Mouse (Mus musculus) neural tube, embryonic 11.5 days (tissue): ENCODE measurements around the gene Crtc1. TPM values are rescaled to one million over a fixed set of nuclear protein-coding genes. Genes with fewer than 3 reads are reported as not detected.

ENCODE experiments used
- ATAC-seq: fragments of 200-750 bp; cut with Nextera tagmentation; 2 replicates; pipeline ENCODE4 v1.8.0; 2017; ENCODE audit warnings: moderate number of reproducible peaks, mild to moderate bottlenecking, moderate TSS enrichment, moderate library complexity; ENCODE audit not compliant: insufficient read depth, low FRiP score, low TSS enrichment
- DNase-seq: peaks from one replicate; pipeline ENCODE4 v3.0.0-alpha.2; 2015; ENCODE audit warnings: low spot score
- H3K27ac ChIP-seq: fragments of 300-500 bp; sonication (generic); 2 replicates; pipeline ENCODE4 v1.5.1; 2014; ENCODE audit warnings: low read depth, mild to moderate bottlenecking, low read length
- H3K27me3 ChIP-seq: fragments of 300-500 bp; sonication (generic); 2 replicates; pipeline ENCODE4 v1.6.1; 2014; ENCODE audit warnings: mild to moderate bottlenecking, low read length, mixed read lengths; ENCODE audit not compliant: control insufficient read depth, insufficient read depth
- H3K36me3 ChIP-seq: fragments of 300-500 bp; sonication (generic); 2 replicates; pipeline ENCODE4 v1.6.1; 2014; ENCODE audit warnings: mild to moderate bottlenecking, low read length, moderate library complexity, mixed read lengths; ENCODE audit not compliant: control insufficient read depth, insufficient read depth
- H3K4me1 ChIP-seq: fragments of 300-500 bp; sonication (generic); 2 replicates; pipeline ENCODE4 v1.6.1; 2014; ENCODE audit warnings: low read length, mixed read lengths; ENCODE audit not compliant: control insufficient read depth, insufficient read depth
- H3K4me2 ChIP-seq: fragments of 300-500 bp; sonication (generic); 2 replicates; pipeline ENCODE4 v1.6.1; 2014; ENCODE audit warnings: low read depth, mild to moderate bottlenecking, moderate library complexity
- H3K4me3 ChIP-seq: fragments of 300-500 bp; sonication (generic); 2 replicates; pipeline ENCODE4 v1.5.1; 2014; ENCODE audit warnings: low read depth, low read length
- H3K9ac ChIP-seq: fragments of 300-500 bp; sonication (generic); 2 replicates; pipeline ENCODE4 v1.6.1; 2014; ENCODE audit warnings: mild to moderate bottlenecking, low read length
- H3K9me3 ChIP-seq: fragments of 300-500 bp; sonication (generic); 2 replicates; pipeline ENCODE4 v1.6.1; 2016; ENCODE audit warnings: low read length; ENCODE audit not compliant: control insufficient read depth
- WGBS: fragments of 180-500 bp; shearing (Covaris S2); extraction: QIAGEN DNeasy Blood & Tissue Kit; methylation state at CpG from one replicate; pipeline ENCODE4 v1.1.7; 2014; 5-methylcytosine and 5-hydroxymethylcytosine counted together
- polyA plus RNA-seq: library from polyadenylated mRNA; unstranded; fragments of >200 nt; fragmentation: Nextera tagmentation; extraction: Ambion mirVana; gene quantifications from 2 replicates; pipeline ENCODE4 v1.2.1, GENCODE M21; 2014

Gene Crtc1
- polyA plus RNA-seq, 1 experiment from 2014 or later, result 16.1 TPM

- H3K4me3 ChIP-seq, result no peak overlapping the region
- H3K9me3 ChIP-seq, result no peaks in the 10 kb centered on the region
- ATAC-seq, result no peak
- no peaks in the 10 kb centered on the region for H3K27me3 ChIP-seq
- no peak overlapping the region for H3K27ac ChIP-seq
- DNase-seq, result no peak
- peaks cover 9% of the 10 kb centered on the region for H3K36me3 ChIP-seq
- no peak overlapping the region for H3K9ac ChIP-seq
- 93% methylated on average over 4 of the region's 4 CpGs for WGBS
- H3K4me1 ChIP-seq, result peaks cover 20% of the 10 kb centered on the region
- H3K4me2 ChIP-seq, result no peak overlapping the region
Measured at GRCm38 (mm10) chr8:70347443-70347842, 91.9 kb downstream of the Crtc1 start.

- H3K9ac ChIP-seq, result no peak overlapping the region
Measured at GRCm38 (mm10) chr8:70344279-70344678, 95.1 kb downstream of the Crtc1 start.

GRCm38 (mm10) chr8:70343696-70344095 lies 95.7 kb downstream of the Crtc1 start:
- Histone ChIP-seq H3K4me2 (no peak overlapping the region), H3K4me3 (no peak overlapping the region), H3K27ac (no peak overlapping the region), H3K36me3 (peaks cover 19% of the 10 kb centered on the region), H3K27me3 (no peaks in the 10 kb centered on the region), H3K9ac (no peak overlapping the region), H3K4me1 (no peaks in the 10 kb centered on the region), H3K9me3 (no peaks in the 10 kb centered on the region)
- ATAC-seq (no peak), DNase-seq (no peak)
- WGBS, result 57% methylated on average over 6 of the region's 6 CpGs

More at GRCm38 (mm10) chr8:70344279-70344678, 95.1 kb downstream of the Crtc1 start:
- ATAC-seq (no peak), DNase-seq (no peak)
- Histone ChIP-seq H3K36me3 (peaks cover 16% of the 10 kb centered on the region), H3K27ac (no peak overlapping the region), H3K4me1 (no peaks in the 10 kb centered on the region), H3K27me3 (no peaks in the 10 kb centered on the region), H3K4me3 (no peak overlapping the region), H3K9me3 (no peaks in the 10 kb centered on the region), H3K4me2 (no peak overlapping the region)
- 94% methylated on average over 2 of the region's 2 CpGs for WGBS

GRCm38 (mm10) chr8:70343076-70343475 lies 96.3 kb downstream of the Crtc1 start:
- no peak overlapping the region for H3K9ac ChIP-seq
- H3K27me3 ChIP-seq, result no peaks in the 10 kb centered on the region
- no peaks in the 10 kb centered on the region for H3K4me1 ChIP-seq
- peaks cover 21% of the 10 kb centered on the region for H3K36me3 ChIP-seq
- DNase-seq (no peak), ATAC-seq (no peak)
- H3K9me3 ChIP-seq, result no peaks in the 10 kb centered on the region
- no peak overlapping the region for H3K4me2 ChIP-seq
- 63% methylated on average over 7 of the region's 7 CpGs for WGBS
- H3K4me3 ChIP-seq, result no peak overlapping the region
- no peak overlapping the region for H3K27ac ChIP-seq

- H3K27ac ChIP-seq, result no peak overlapping the region
- 89% methylated on average over 14 of the region's 14 CpGs for WGBS
- no peaks in the 10 kb centered on the region for H3K27me3 ChIP-seq
- H3K36me3 ChIP-seq, result peaks cover 30% of the 10 kb centered on the region
- no peak overlapping the region for H3K4me2 ChIP-seq
- H3K9ac ChIP-seq, result no peak overlapping the region
- no peak for ATAC-seq
- no peak for DNase-seq
- H3K4me1 ChIP-seq, result no peaks in the 10 kb centered on the region
- H3K4me3 ChIP-seq, result no peak overlapping the region
- H3K9me3 ChIP-seq, result no peaks in the 10 kb centered on the region
Measured at GRCm38 (mm10) chr8:70342007-70342406, 97.4 kb downstream of the Crtc1 start.

GRCm38 (mm10) chr8:70340659-70341058 lies 98.7 kb downstream of the Crtc1 start:
- H3K36me3 ChIP-seq, result peaks cover 33% of the 10 kb centered on the region
- 91% methylated on average over 7 of the region's 7 CpGs for WGBS

GRCm38 (mm10) chr8:70338931-70339330 lies 100.4 kb downstream of the Crtc1 start:
- 97% methylated on average over 7 of the region's 7 CpGs for WGBS
- ATAC-seq, result no peak

More at GRCm38 (mm10) chr8:70340659-70341058, 98.7 kb downstream of the Crtc1 start:
- Histone ChIP-seq H3K4me2 (no peak overlapping the region), H3K27me3 (no peaks in the 10 kb centered on the region), H3K27ac (no peak overlapping the region), H3K9ac (no peak overlapping the region), H3K9me3 (no peaks in the 10 kb centered on the region), H3K4me3 (no peak overlapping the region), H3K4me1 (no peaks in the 10 kb centered on the region)
- DNase-seq, result no peak
- ATAC-seq, result no peak

GRCm38 (mm10) chr8:70332878-70333202 lies 106.5 kb downstream of the Crtc1 start:
- ATAC-seq, result no peak
- no peak overlapping the region for H3K9ac ChIP-seq
- WGBS, result 91% methylated on average over 6 of the region's 6 CpGs
- no peak overlapping the region for H3K4me2 ChIP-seq
- H3K4me3 ChIP-seq, result no peak overlapping the region
- DNase-seq, result no peak
- peaks cover 36% of the 10 kb centered on the region for H3K36me3 ChIP-seq
- H3K4me1 ChIP-seq, result peaks cover 23% of the 10 kb centered on the region
- H3K9me3 ChIP-seq, result no peaks in the 10 kb centered on the region
- no peaks in the 10 kb centered on the region for H3K27me3 ChIP-seq
- H3K27ac ChIP-seq, result no peak overlapping the region

More at GRCm38 (mm10) chr8:70338931-70339330, 100.4 kb downstream of the Crtc1 start:
- H3K4me3 ChIP-seq, result no peak overlapping the region
- H3K9ac ChIP-seq, result no peak overlapping the region
- H3K27me3 ChIP-seq, result no peaks in the 10 kb centered on the region
- no peak overlapping the region for H3K4me2 ChIP-seq
- no peaks in the 10 kb centered on the region for H3K4me1 ChIP-seq
- H3K36me3 ChIP-seq, result peaks cover 46% of the 10 kb centered on the region
- no peak overlapping the region for H3K27ac ChIP-seq
- no peaks in the 10 kb centered on the region for H3K9me3 ChIP-seq
- DNase-seq, result no peak
